10 mouse cellular contexts compared by ENCODE assay signal in genomic region chr9:111460201-111460814, GRCm38 (mm10). TPM values are rescaled to one million over a fixed set of nuclear protein-coding genes. Genes with fewer than 3 reads are reported as not detected.
DNase-seq lines count a peak whose midpoint lies in the region; ATAC-seq and TF ChIP-seq lines count a peak whose summit lies in the region.
"Had no signal": no experiment of that assay in that cellular context is flagged by ENCODE, and none has a peak within 500 bp of the region (broad histone marks: within the 10 kb centered on the region; RNA-seq: fewer than 3 reads in every experiment).

No protein-coding gene starts in this region.

- no peaks in the 10 kb centered on the region for H3K27me3 ChIP-seq in lung, embryonic 14.5 days (ENCODE audit: insufficient read depth, low read length)
- H3K27me3 ChIP-seq in intestine, embryonic 15.5 days (replicated peaks) = no peaks in the 10 kb centered on the region
- no peaks in the 10 kb centered on the region for H3K27me3 ChIP-seq in liver, embryonic 14.5 days (ENCODE audit: control insufficient read depth, insufficient read depth, low read length)

- TF ChIP-seq CTCF in lung, embryonic 14.5 days (IDR thresholded peaks at IDR 0.05; ENCODE audit: low read depth) = no peak
- no peak for TF ChIP-seq CTCF in liver, embryonic 14.5 days (IDR thresholded peaks at IDR 0.05; ENCODE audit: low read depth)

- no peaks in the 10 kb centered on the region for H3K9me3 ChIP-seq in lung, embryonic 14.5 days (ENCODE audit: low read depth, low read length)
- no peaks in the 10 kb centered on the region for H3K9me3 ChIP-seq in intestine, embryonic 15.5 days
- no peaks in the 10 kb centered on the region for H3K9me3 ChIP-seq in liver, embryonic 14.5 days (ENCODE audit: control insufficient read depth, low read length)

- H3K36me3 ChIP-seq in lung, embryonic 14.5 days (ENCODE audit: insufficient read depth) = no peaks in the 10 kb centered on the region
- H3K36me3 ChIP-seq in intestine, embryonic 15.5 days = no peaks in the 10 kb centered on the region
- no peaks in the 10 kb centered on the region for H3K36me3 ChIP-seq in liver, embryonic 14.5 days (replicated peaks; ENCODE audit: control insufficient read depth, insufficient read depth, low read depth)

- no peak for TF ChIP-seq EP300 in liver, embryonic 14.5 days (IDR thresholded peaks at IDR 0.05; ENCODE audit: low read depth)

- H3K27ac ChIP-seq in lung, embryonic 14.5 days (ENCODE audit: low read depth) = no peak overlapping the region
- no peak overlapping the region for H3K27ac ChIP-seq in intestine, embryonic 15.5 days
- no peak overlapping the region for H3K27ac ChIP-seq in liver, embryonic 14.5 days

- peak; percentile 5 for DNase-seq in lung, embryonic 14.5 days
- no peak for DNase-seq in lung, postnatal 4 days
- no peak for DNase-seq in liver, embryonic 14.5 days (ENCODE audit: low read depth in 3 of 3, low spot score in 3 of 3)
- DNase-seq in yolk sac, embryonic 10.5 days (ENCODE audit: low spot score) = peak; percentile 64
- DNase-seq in frontal cortex, postnatal 10 days (ENCODE audit: low spot score in 2 of 2) = no peak
- no peak for DNase-seq in layer of hippocampus, postnatal 14 days (ENCODE audit: low spot score in 2 of 2)
- no peak for DNase-seq in lung, postnatal 25 days (ENCODE audit: low spot score)
- DNase-seq: cerebellum, adult 11 months; right cerebral cortex, postnatal 14 days had no signal

- 0 out of 2 replicates have a peak, but pooled peaks cover 2% of the 10 kb centered on the region for H3K4me1 ChIP-seq in lung, embryonic 14.5 days (ENCODE audit: insufficient read depth)
- H3K4me1 ChIP-seq in intestine, embryonic 15.5 days (replicated peaks) = peaks cover 13% of the 10 kb centered on the region
- 0 out of 4 replicates have a peak, but pooled peaks cover 0 to 6% of the 10 kb centered on the region in 2 experiments for H3K4me1 ChIP-seq in liver, embryonic 14.5 days (replicated peaks; ENCODE audit: control insufficient read depth in 2 of 2, insufficient read depth in 2 of 2, low read length in 1 of 2)

- no peak overlapping the region for H3K9ac ChIP-seq in lung, embryonic 14.5 days
- no peak overlapping the region for H3K9ac ChIP-seq in intestine, embryonic 15.5 days
- H3K9ac ChIP-seq in liver, embryonic 14.5 days (replicated peaks) = no peak overlapping the region

- no peak overlapping the region for H3K4me3 ChIP-seq in lung, embryonic 14.5 days (ENCODE audit: low read depth, low read length)
- no peak overlapping the region for H3K4me3 ChIP-seq in intestine, embryonic 15.5 days (replicated peaks)
- H3K4me3 ChIP-seq in liver, embryonic 14.5 days (ENCODE audit: insufficient read depth in 1 of 2, low read depth in 2 of 2, low read length in 2 of 2) = no peak overlapping the region

- ATAC-seq in lung, embryonic 14.5 days (ENCODE audit: insufficient read depth) = peak; percentile 81; the same call in 1 of the 2 replicates
- ATAC-seq in intestine, embryonic 15.5 days = peak; percentile 79
- ATAC-seq in liver, embryonic 14.5 days (ENCODE audit: insufficient read depth) = 0 out of 2 replicates have a peak, but pooled peaks have one; percentile 45

- WGBS in lung, embryonic 14.5 days = 28% methylated on average over 6 of the region's 6 CpGs
- 39% methylated on average over 6 of the region's 6 CpGs for WGBS in intestine, embryonic 15.5 days
- 34% methylated on average over 6 of the region's 6 CpGs for WGBS in liver, embryonic 14.5 days (ENCODE audit: insufficient replicate concordance)

- H3K4me2 ChIP-seq in lung, embryonic 14.5 days = no peak overlapping the region
- H3K4me2 ChIP-seq in intestine, embryonic 15.5 days (replicated peaks) = no peak overlapping the region
- no peak overlapping the region for H3K4me2 ChIP-seq in liver, embryonic 14.5 days (ENCODE audit: low read depth)

RNA-seq across cellular contexts. Expression of gene Dclk3, which starts 21.4 kb away (rescaled TPM):
- 0.23 TPM in 1 of 2 replicates, not detected in the other for polyA plus RNA-seq in lung, embryonic 14.5 days (2014; fragmentation: Nextera tagmentation; extraction: Ambion mirVana)
- polyA plus RNA-seq in intestine, embryonic 15.5 days (2015; fragmentation: Nextera tagmentation; extraction: Ambion mirVana) = 0.67 and 0.75 TPM in 2 replicates
- 0.02 TPM in 1 of 2 replicates, not detected in the other for polyA plus RNA-seq in liver, embryonic 14.5 days (2012; rRNA removed)
- 0.03 TPM in 1 of 2 replicates, not detected in the other for polyA plus RNA-seq in liver, embryonic 14.5 days (2014; fragmentation: Nextera tagmentation; extraction: Ambion mirVana)
- total RNA-seq in layer of hippocampus, postnatal 14 days (2021) = 1 to 10 TPM; 6.7 to 7.9 TPM

Comparison
In these comparisons a context has a peak if more than half of its experiments do, and no peak if none do; other contexts are left out.
1. DNase-seq: peak in lung, embryonic 14.5 days (single experiment) and yolk sac, embryonic 10.5 days (single experiment); none in lung, postnatal 4 days (0 of 2), liver, embryonic 14.5 days (0 of 3), frontal cortex, postnatal 10 days (0 of 2), layer of hippocampus, postnatal 14 days (0 of 2) and lung, postnatal 25 days (single experiment).
2. Peak in every context shown above with its lines, with median percentiles within 50 percentile points of each other: ATAC-seq.